Mouse (Mus musculus): Measurements from ENCODE around the gene Arid1b. TPM values are rescaled to one million over a fixed set of nuclear protein-coding genes. Genes with fewer than 3 reads are reported as not detected.

Arid1b gene
- polyA plus RNA-seq, 1 experiment = 41.6 TPM

DNA sequence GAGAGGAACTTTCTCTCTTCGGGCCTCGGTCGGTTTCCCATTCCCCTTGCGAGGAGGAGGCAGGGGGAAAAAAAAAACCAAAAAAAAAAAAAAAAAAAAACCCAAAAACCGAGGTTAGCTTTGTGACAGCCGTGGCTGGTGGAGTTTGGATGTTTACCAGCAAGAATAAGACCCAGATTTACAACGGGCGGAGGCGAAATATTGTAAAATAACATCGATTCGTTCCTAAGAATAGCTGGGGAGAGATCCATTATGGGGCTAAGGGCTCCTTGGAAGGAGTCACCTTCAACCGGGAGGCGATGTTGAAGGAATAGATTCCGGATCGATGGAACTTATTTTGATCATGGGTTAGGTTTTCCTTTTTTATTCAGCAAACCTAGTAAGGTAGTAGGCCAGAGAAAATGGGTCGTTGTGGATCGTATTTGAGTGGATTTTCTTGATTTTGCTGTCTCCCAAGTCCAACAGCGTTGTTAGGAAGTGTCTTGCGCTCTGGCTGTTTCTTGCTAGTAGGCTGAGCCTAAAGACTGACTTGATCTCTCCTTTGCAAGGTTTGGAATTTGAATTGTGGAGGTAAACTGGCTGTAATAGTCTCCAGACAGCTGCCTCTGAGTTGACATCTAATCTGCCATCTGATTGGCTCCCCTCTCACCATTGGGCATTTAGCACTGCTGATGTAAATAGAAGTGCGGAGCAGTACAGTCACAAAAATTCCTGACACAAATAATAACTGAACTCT is 2.9 kb downstream of the Arid1b start:
- DNase-seq (ENCODE audit: low read depth) = peak; percentile 93
- TF ChIP-seq CTCF (IDR thresholded peaks at IDR 0.05; ENCODE audit: borderline replicate concordance, extremely low read depth, insufficient read depth, insufficient read length) (no peak), POLR2A (IDR thresholded peaks at IDR 0.05; ENCODE audit: borderline replicate concordance, extremely low read depth, insufficient read depth, insufficient read length, poor library complexity, severe bottlenecking) (no peak)

DNA sequence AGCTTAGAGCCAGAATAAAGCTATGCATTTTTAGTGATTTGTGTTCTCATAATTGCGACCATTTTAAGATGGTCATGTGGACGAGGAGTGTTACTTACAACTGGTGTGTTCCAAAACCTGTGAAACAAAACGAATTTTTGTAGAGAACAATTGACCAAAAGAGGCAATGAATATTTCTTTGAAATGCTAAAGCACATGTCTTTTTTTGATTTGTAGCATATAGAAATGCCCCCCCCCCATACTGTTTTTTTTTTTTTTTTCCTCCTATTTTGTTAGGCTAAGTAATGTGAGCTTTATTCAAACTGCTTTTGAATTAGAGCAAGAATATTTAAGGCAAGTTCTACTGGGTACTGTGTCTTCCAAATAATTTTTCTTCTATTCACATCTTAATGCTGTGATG is 3.8 kb downstream of the Arid1b start:
- TF ChIP-seq POLR2A (IDR thresholded peaks at IDR 0.05; ENCODE audit: borderline replicate concordance, extremely low read depth, insufficient read depth, insufficient read length, poor library complexity, severe bottlenecking) = no peak
- no peak for TF ChIP-seq CTCF (IDR thresholded peaks at IDR 0.05; ENCODE audit: borderline replicate concordance, extremely low read depth, insufficient read depth, insufficient read length)
- DNase-seq (ENCODE audit: low read depth) = peak; percentile 19

DNA sequence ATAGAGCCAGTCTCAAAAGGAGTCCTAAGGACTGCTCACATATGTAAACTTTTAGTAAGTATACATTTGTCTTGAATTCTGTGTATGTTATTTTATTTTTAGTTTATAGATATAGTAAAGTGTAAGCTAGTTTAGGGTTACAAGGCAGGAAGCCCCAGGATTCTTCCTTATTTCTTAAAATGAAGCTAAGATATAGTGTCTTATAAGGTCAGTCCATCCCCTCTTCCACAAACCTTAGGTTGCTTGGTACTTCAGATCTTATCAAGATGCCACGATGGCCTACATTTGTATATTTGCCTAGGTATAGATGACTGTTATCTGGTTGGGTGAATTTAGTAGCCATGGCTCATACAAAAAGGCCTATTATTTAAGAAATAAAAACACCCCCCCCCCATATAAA is 5.1 kb downstream of the Arid1b start:
- DNase-seq (ENCODE audit: low read depth) = no peak
- TF ChIP-seq CTCF (IDR thresholded peaks at IDR 0.05; ENCODE audit: borderline replicate concordance, extremely low read depth, insufficient read depth, insufficient read length) (no peak), POLR2A (IDR thresholded peaks at IDR 0.05; ENCODE audit: borderline replicate concordance, extremely low read depth, insufficient read depth, insufficient read length, poor library complexity, severe bottlenecking) (no peak)

- TF ChIP-seq POLR2A (IDR thresholded peaks at IDR 0.05; ENCODE audit: borderline replicate concordance, extremely low read depth, insufficient read depth, insufficient read length, poor library complexity, severe bottlenecking) = no peak
- no peak for TF ChIP-seq CTCF (IDR thresholded peaks at IDR 0.05; ENCODE audit: borderline replicate concordance, extremely low read depth, insufficient read depth, insufficient read length)
- no peak for DNase-seq (ENCODE audit: low read depth)
Measured at GRCm38 (mm10) chr17:5000001-5000400, 5.9 kb downstream of the Arid1b start.

- DNase-seq (ENCODE audit: low read depth) = peak; percentile 65
- TF ChIP-seq CTCF (IDR thresholded peaks at IDR 0.05; ENCODE audit: borderline replicate concordance, extremely low read depth, insufficient read depth, insufficient read length) (no peak), POLR2A (IDR thresholded peaks at IDR 0.05; ENCODE audit: borderline replicate concordance, extremely low read depth, insufficient read depth, insufficient read length, poor library complexity, severe bottlenecking) (no peak)
Measured at GRCm38 (mm10) chr17:5000871-5001270, 6.7 kb downstream of the Arid1b start.

DNA sequence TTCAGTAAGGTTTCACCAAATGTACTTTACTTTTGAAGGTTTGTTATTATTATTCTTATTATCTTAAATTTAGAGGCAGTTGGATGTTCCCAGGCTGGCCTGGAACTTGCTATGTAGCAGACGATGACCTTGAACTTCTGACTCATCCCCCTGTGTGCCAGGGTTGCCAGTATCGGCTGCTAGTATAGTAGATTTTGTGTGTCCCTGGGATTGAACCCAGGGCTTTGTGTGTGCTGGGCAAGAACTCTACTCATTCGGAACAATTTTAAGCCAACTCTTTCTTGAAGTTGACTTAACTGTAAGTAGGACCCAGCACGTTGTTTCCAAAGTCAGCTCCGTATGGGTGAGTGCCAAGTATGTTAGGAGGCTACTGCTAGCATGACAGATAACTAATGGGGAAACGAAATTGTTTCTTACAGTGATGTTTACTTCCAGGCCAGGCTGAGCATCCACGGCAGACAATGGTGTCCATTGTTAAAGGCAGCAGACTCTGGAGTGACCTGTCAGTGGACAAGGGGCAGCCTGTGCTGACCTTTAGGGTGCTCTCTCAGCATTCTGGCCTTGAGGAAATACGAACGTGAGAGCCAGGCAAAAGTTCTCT is 7.5 kb downstream of the Arid1b start:
- TF ChIP-seq CTCF (IDR thresholded peaks at IDR 0.05; ENCODE audit: borderline replicate concordance, extremely low read depth, insufficient read depth, insufficient read length) (no peak), POLR2A (IDR thresholded peaks at IDR 0.05; ENCODE audit: borderline replicate concordance, extremely low read depth, insufficient read depth, insufficient read length, poor library complexity, severe bottlenecking) (no peak)

DNA sequence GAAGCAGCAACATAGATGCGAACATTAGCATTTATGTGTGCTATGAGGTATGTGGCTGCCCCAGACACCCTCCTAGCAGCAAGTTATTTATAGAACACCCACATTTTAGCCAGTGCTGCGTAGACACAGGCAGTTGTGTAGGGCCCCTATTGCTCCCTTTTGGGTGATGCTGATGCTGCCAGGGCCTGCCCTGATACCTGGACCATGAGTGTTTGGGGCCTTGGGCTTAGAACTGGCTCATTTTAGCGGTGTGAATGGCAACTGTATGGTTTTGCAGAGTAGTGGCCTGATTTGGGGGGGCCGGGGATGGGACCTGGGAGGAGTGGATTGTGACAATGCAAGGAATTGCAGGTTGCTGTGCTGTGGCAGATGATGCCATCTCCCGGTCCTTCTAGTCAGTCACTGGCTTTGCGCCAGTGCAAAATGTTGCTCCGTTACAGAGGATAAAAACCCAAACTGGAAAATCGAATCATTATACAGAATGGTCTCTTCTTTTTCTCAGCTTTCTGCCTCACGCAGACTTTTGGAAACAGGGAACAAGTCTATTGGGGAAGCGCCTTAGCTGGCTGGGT is 8.9 kb downstream of the Arid1b start:
- no peak for DNase-seq (ENCODE audit: low read depth)
- TF ChIP-seq POLR2A (IDR thresholded peaks at IDR 0.05; ENCODE audit: borderline replicate concordance, extremely low read depth, insufficient read depth, insufficient read length, poor library complexity, severe bottlenecking) = no peak
- no peak for TF ChIP-seq CTCF (IDR thresholded peaks at IDR 0.05; ENCODE audit: borderline replicate concordance, extremely low read depth, insufficient read depth, insufficient read length)

More for the DNA sequence above, 7.5 kb downstream of the Arid1b start:
- no peak for DNase-seq (ENCODE audit: low read depth)

GRCm38 (mm10) chr17:5004266-5004665 is 10.1 kb downstream of the Arid1b start:
- TF ChIP-seq CTCF (IDR thresholded peaks at IDR 0.05; ENCODE audit: borderline replicate concordance, extremely low read depth, insufficient read depth, insufficient read length) (no peak), POLR2A (IDR thresholded peaks at IDR 0.05; ENCODE audit: borderline replicate concordance, extremely low read depth, insufficient read depth, insufficient read length, poor library complexity, severe bottlenecking) (no peak)
- DNase-seq (ENCODE audit: low read depth) = no peak

DNA sequence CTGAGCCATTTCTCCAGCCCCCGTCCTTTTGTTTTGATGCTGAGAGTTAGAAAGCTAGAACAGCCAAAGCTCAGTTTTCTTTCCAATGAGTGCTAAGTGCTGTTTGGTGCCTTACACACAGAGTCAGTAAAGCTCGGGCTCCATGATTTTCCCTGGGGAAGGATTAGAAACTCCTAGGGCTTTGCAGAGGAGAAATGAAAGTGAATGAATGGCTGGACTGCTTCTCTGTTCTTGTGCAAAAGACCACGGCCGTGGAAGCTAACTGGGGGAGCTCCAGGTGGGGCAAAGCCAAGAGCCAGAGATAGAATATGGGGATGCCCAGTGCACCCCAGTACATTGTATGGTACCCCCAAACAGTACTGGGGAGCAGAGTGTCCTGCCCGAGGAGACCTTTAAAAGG is 10.6 kb downstream of the Arid1b start:
- no peak for TF ChIP-seq CTCF (IDR thresholded peaks at IDR 0.05; ENCODE audit: borderline replicate concordance, extremely low read depth, insufficient read depth, insufficient read length)
- TF ChIP-seq POLR2A (IDR thresholded peaks at IDR 0.05; ENCODE audit: borderline replicate concordance, extremely low read depth, insufficient read depth, insufficient read length, poor library complexity, severe bottlenecking) = no peak
- DNase-seq (ENCODE audit: low read depth) = no peak

DNA sequence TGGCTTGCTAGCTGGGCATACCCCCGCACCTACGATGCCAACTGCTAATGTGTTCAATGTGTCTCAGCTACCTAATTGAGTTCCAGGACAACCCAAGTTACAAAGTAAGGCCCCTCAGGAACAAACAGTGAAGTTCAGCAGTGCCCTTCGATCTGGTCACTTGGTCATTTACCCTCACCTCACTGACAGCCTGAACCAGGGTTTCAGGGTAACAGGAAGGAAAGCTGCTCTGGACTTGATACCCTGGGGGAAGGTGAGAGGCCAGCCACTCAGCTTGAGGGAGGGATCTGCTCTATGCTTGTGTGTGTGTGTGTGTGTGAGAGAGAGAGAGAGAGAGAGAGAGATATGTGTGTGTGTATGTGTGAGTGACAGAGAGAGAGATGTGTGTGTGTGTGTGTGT is 11.2 kb downstream of the Arid1b start:
- TF ChIP-seq CTCF (IDR thresholded peaks at IDR 0.05; ENCODE audit: borderline replicate concordance, extremely low read depth, insufficient read depth, insufficient read length) = no peak
- TF ChIP-seq POLR2A (IDR thresholded peaks at IDR 0.05; ENCODE audit: borderline replicate concordance, extremely low read depth, insufficient read depth, insufficient read length, poor library complexity, severe bottlenecking) = no peak
- no peak for DNase-seq (ENCODE audit: low read depth)

GRCm38 (mm10) chr17:5007156-5007658 is 13.1 kb downstream of the Arid1b start:
- DNase-seq (ENCODE audit: low read depth) = peak; percentile 94
- TF ChIP-seq CTCF (IDR thresholded peaks at IDR 0.05; ENCODE audit: borderline replicate concordance, extremely low read depth, insufficient read depth, insufficient read length) (no peak), POLR2A (IDR thresholded peaks at IDR 0.05; ENCODE audit: borderline replicate concordance, extremely low read depth, insufficient read depth, insufficient read length, poor library complexity, severe bottlenecking) (no peak)
